Mouse (Mus musculus): ENCODE results near the gene Prr36.

Gene Prr36

GRCm38 (mm10) chr8:4201321-4201720, 15.9 kb downstream of the Prr36 start:
- no peak for DNase-seq (ENCODE audit: low read depth)

- no peak for DNase-seq (ENCODE audit: low read depth)
These were observed 23.7 kb downstream of the Prr36 start for GRCm38 (mm10) chr8:4193588-4193894.

DNA sequence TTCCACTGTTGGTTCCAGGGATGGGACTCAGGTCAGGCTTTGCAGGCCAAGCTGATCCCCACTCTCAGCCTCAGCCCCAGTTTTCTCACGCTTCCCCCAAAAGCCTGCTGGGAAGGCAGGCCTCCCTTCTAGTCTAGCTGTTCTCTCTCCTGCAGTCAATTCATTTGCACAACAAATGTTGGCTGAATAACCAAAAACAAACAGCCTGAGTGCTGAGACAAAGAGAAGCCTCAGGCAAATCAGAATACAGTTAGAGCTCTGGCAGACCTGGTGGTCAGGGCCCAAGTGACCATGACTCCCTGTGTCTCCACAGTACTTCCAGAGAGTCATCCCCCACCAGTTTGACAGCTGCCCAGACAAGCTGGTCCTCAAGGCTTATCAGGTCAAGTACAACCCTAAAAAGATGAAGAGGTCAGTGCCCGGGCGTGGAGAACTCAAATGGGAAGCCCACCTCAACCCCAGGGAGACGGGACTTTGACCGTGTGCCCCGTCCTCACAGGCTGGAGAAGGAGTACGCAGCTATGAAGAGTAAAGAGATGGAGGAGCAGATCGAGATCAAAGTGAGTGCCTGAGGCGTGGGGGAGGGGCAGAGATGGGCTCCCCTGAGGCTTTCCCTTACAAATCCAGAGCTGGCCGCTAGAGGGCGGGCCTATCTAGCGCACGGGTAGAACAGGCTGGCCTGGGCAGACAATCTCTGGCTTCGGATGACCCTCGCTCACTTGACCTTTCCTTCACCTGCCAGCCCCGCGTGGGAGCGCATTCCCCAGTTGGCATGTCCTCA, 24.3 kb downstream of the Prr36 start:
- peak; percentile 73 for DNase-seq (ENCODE audit: low read depth)

- DNase-seq (ENCODE audit: low read depth) = no peak
These were observed 25.0 kb downstream of the Prr36 start for GRCm38 (mm10) chr8:4192305-4192704.

DNA sequence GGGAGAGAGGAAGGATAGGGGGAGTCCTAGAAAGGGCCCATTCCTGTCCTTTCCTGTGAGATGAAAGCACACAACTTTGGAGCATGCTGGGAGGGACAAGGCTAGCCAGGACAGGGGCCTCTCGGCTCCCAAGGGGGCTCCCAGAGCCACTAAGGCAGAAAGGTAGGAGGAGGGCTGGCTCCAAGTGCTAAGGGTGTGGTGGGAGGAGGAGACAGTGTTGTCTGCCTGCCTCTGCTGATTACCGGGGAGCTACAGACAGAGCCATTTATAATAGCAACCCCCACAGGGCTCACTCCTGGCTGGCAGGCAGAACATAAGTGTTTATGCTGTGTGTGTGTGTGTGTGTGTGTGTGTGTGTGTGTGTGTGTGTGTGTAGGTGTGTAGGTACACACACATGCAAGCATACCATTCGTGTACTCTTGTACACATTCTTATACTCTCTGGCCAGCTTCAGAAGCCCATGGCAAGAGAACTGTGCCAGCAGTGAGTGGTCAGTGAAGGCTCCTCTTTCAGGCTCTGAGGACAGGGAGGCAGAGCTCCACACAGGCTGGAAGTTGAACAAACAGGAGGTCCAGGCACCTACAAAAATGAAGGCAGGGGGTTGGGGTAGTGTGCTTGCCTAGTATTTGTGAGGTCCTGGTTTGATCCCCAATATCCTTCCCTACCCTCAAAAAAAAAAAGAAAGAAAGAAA, 28.1 kb downstream of the Prr36 start:
- DNase-seq (ENCODE audit: low read depth) = no peak

DNA sequence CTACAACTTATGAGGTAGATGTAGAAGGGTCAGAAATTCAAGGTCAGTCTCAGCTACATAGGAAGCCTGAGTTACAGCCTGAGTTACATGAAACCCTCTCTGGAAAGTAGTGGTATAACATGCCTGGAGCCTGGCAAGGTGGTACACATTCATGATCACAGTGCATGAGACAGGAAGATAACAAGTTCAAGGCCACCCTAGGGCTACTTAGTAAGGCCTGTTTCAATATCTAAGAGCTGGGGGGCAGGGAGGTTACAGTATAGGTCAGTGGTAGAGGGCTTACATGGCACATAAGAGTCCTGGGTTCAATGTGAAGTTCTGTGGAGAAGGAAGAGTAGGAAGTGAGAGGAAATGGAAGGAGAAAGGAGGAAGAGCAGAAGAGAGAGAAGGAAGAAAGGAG, 28.7 kb downstream of the Prr36 start:
- DNase-seq (ENCODE audit: low read depth) = no peak

GRCm38 (mm10) chr8:4186151-4186550, 31.1 kb downstream of the Prr36 start:
- DNase-seq (ENCODE audit: low read depth) = no peak

- DNase-seq (ENCODE audit: low read depth) = no peak
These were observed 33.9 kb downstream of the Prr36 start for GRCm38 (mm10) chr8:4183409-4183808.

- DNase-seq (ENCODE audit: low read depth) = no peak
These were observed 43.2 kb downstream of the Prr36 start for GRCm38 (mm10) chr8:4174018-4174417.

DNA sequence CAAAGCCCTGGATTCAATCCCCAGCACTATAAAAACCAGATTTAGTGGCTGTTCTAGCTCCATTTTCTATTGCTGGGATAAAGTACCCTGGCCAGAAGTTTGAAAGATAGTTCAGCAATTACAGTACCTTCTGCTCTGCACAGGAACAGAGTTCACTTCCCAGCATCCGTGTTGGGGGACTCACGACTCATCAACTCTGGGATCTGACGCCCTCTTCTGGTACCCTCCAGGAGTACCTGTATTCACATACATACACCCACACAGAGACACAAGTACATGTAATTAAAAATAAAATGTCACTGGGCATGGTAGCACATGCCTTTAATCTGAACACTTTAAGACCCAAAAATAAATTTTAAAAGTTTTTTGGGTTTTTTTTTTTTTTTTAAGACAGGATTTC, 44.8 kb downstream of the Prr36 start:
- no peak for DNase-seq (ENCODE audit: low read depth)

- DNase-seq (ENCODE audit: low read depth) = no peak
These were observed 49.3 kb downstream of the Prr36 start for GRCm38 (mm10) chr8:4167918-4168317.

- DNase-seq (ENCODE audit: low read depth) = no peak
These were observed 50.3 kb downstream of the Prr36 start for GRCm38 (mm10) chr8:4166881-4167525.

DNA sequence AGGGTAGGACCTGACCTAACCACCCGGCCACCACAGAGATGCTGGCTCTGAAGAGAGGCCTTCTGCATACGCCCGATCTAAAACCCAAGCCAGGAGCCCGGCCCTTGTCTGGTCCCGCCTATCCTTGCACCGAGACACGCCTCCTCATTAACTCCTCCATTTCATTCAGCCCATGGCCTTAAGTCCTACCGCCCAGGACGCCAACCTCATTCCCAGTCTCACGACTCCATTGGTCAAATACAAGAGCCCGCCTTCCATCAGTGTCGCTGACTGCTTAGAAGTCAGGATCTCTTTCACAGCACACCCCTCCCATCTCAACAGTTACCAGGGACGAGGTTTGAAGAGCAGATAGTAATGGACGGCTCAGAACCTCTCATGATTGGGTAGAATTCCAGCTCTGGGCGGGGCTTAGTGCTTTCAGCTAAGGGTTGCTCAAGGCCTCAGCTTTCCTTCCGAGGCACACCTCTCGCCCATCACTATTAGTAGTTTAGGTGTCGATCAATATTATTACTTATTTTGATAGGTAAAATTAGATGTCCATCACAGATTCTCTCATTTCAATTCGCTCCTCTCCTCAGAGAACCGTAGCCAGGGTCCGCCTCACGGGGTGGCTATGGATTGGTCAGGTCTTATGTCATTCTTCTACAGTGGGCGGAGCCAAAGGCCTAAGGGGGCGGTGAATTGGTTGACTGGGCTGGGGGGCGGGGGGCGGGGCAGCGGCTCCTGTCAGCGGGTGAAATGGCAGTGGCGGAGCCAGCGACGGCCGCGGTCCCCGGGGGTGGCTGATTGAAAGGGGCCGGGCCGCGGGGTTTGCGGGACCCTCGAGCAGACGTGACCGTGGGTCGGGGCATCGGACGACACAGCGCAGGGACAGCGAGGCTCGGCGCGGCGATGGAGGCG, 51.2 kb downstream of the Prr36 start, which contains the start of gene Evi5l:
Gene Evi5l, plus strand, starts transcription at position 716 of the 900 bp plus-strand sequence.
- peak; percentile 99 for DNase-seq (ENCODE audit: low read depth)

DNA sequence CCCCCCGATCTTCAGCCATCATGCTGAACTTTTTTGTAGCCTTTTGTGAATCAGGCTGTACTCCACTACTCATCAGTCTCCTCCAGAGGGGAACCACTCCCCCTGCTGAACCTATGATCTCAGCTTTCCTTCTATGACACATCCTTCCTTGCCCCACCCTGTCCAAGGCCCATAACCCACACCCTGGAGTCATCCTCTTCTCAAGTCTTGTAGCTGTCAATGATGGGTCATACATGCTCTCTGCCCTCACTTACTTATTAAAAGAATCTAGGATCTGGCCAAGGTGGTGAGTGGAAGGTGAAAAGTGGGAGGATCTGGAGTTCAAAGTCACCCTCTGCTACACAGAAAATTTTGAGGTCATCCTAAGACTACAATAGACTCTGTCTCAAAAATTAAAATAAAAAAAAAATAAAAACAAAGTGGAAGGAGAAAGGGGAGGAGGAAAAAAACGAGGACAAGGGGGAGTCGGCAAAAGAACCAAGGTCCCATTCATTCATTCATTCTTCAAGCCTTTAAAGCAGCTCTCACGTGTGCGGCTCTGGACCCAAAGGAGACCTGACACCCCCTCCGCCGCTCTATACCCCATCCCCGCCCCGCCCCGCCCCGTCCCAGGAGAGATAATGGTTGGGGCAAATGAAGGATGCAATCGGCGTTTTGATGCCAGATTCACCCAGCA, 51.9 kb downstream of the Prr36 start:
- DNase-seq (ENCODE audit: low read depth) = no peak

- DNase-seq (ENCODE audit: low read depth) = no peak
These were observed 54.5 kb downstream of the Prr36 start for GRCm38 (mm10) chr8:4162786-4163185.
